Mouse (Mus musculus) limb, embryonic 15.5 days (tissue): ENCODE measurements around the gene Prune1. TPM values are rescaled to one million over a fixed set of nuclear protein-coding genes. Genes with fewer than 3 reads are reported as not detected.

Experiments used
- ATAC-seq: fragments of 200-750 bp; cut with Nextera tagmentation; 2 replicates; pipeline ENCODE4 v1.8.0; 2017; ENCODE audit warnings: low read depth, moderate TSS enrichment; ENCODE audit not compliant: insufficient number of reproducible peaks, low FRiP score, low TSS enrichment
- H3K27ac ChIP-seq: fragments of 300-500 bp; sonication (generic); 2 replicates; pipeline ENCODE4 v1.5.1; 2015; ENCODE audit warnings: moderate library complexity, mild to moderate bottlenecking, inconsistent platforms
- H3K27me3 ChIP-seq: fragments of 300-500 bp; sonication (generic); 2 replicates; pipeline ENCODE4 v1.6.1; 2015; ENCODE audit warnings: inconsistent platforms
- H3K36me3 ChIP-seq: fragments of 300-500 bp; sonication (generic); 2 replicates; pipeline ENCODE4 v1.6.1; 2015; ENCODE audit warnings: inconsistent platforms
- H3K4me1 ChIP-seq: fragments of 300-500 bp; sonication (generic); 2 replicates; pipeline ENCODE4 v1.6.1; 2015; ENCODE audit warnings: inconsistent platforms
- H3K4me2 ChIP-seq: fragments of 300-500 bp; sonication (generic); 2 replicates; pipeline ENCODE4 v1.6.1; 2015; ENCODE audit warnings: mild to moderate bottlenecking, inconsistent platforms
- H3K4me3 ChIP-seq: fragments of 300-500 bp; sonication (generic); 2 replicates; pipeline ENCODE4 v1.5.1; 2015; ENCODE audit warnings: mild to moderate bottlenecking, inconsistent platforms
- H3K9ac ChIP-seq: fragments of 300-500 bp; sonication (generic); 2 replicates; pipeline ENCODE4 v1.6.1; 2015; ENCODE audit warnings: inconsistent platforms
- H3K9me3 ChIP-seq: fragments of 300-500 bp; sonication (generic); 2 replicates; pipeline ENCODE4 v1.6.1; 2016; ENCODE audit warnings: inconsistent platforms
- WGBS: fragments of 180-500 bp; shearing (Covaris S2); methylation state at CpG from one replicate; pipeline ENCODE4 v1.1.7; 2015; 5-methylcytosine and 5-hydroxymethylcytosine counted together
- polyA plus RNA-seq: library from polyadenylated mRNA; unstranded; fragments of >200 nt; fragmentation: Nextera tagmentation; extraction: Ambion mirVana; gene quantifications from 2 replicates; pipeline ENCODE4 v1.2.1, GENCODE M21; 2015

Prune1 gene
- polyA plus RNA-seq, 1 experiment from 2014 or later, result 22.7 TPM

GRCm38 (mm10) chr3:95296103-95296469 lies 14.2 kb upstream of the Prune1 start:
- H3K9ac ChIP-seq, result no peak overlapping the region

GRCm38 (mm10) chr3:95295321-95296102 lies 13.6 kb upstream of the Prune1 start:
- peaks cover 15% of the 10 kb centered on the region; the same call in 1 of the 2 replicates for H3K4me1 ChIP-seq
- no peak overlapping the region for H3K9ac ChIP-seq
- H3K4me2 ChIP-seq, result no peak overlapping the region
- 0 out of 2 replicates have a peak, but pooled peaks have one; percentile 13 for ATAC-seq
- no peak overlapping the region for H3K27ac ChIP-seq
- WGBS, result 66% methylated on average over 11 of the region's 11 CpGs
- no peaks in the 10 kb centered on the region for H3K9me3 ChIP-seq
- H3K36me3 ChIP-seq, result peaks cover 70% of the 10 kb centered on the region
- H3K27me3 ChIP-seq, result no peaks in the 10 kb centered on the region
- H3K4me3 ChIP-seq, result no peak overlapping the region

More at GRCm38 (mm10) chr3:95296103-95296469, 14.2 kb upstream of the Prune1 start:
- no peak overlapping the region for H3K4me3 ChIP-seq
- no peak overlapping the region for H3K27ac ChIP-seq
- H3K9me3 ChIP-seq, result no peaks in the 10 kb centered on the region
- WGBS, result 7% methylated on average over 5 of the region's 5 CpGs
- no peak for ATAC-seq
- H3K36me3 ChIP-seq, result peaks cover 64% of the 10 kb centered on the region
- no peaks in the 10 kb centered on the region for H3K27me3 ChIP-seq
- no peak overlapping the region for H3K4me2 ChIP-seq
- H3K4me1 ChIP-seq, result peaks cover 15% of the 10 kb centered on the region; the same call in 1 of the 2 replicates

- 67% methylated on average over 5 of the region's 5 CpGs for WGBS
- Histone ChIP-seq H3K4me2 (no peak overlapping the region), H3K4me1 (peaks cover 15% of the 10 kb centered on the region; the same call in 1 of the 2 replicates), H3K36me3 (peaks cover 77% of the 10 kb centered on the region), H3K9ac (no peak overlapping the region), H3K9me3 (no peaks in the 10 kb centered on the region), H3K4me3 (no peak overlapping the region), H3K27ac (0 out of 2 replicates have a peak overlapping the region, but pooled peaks have one; percentile 38), H3K27me3 (no peaks in the 10 kb centered on the region)
- ATAC-seq, result no peak
Measured at GRCm38 (mm10) chr3:95294718-95295117, 12.8 kb upstream of the Prune1 start.

- H3K4me3 ChIP-seq, result no peak overlapping the region
- no peak overlapping the region for H3K9ac ChIP-seq
- H3K9me3 ChIP-seq, result no peaks in the 10 kb centered on the region
- no peak for ATAC-seq
- 70% methylated on average over 7 of the region's 7 CpGs for WGBS
- H3K4me2 ChIP-seq, result no peak overlapping the region
- no peaks in the 10 kb centered on the region for H3K27me3 ChIP-seq
- H3K27ac ChIP-seq, result 0 out of 2 replicates have a peak overlapping the region, but pooled peaks have one; percentile 38
- peaks cover 81% of the 10 kb centered on the region for H3K36me3 ChIP-seq
- peaks cover 15% of the 10 kb centered on the region; the same call in 1 of the 2 replicates for H3K4me1 ChIP-seq
Measured at GRCm38 (mm10) chr3:95294316-95294715, 12.4 kb upstream of the Prune1 start.

GRCm38 (mm10) chr3:95293537-95293936 lies 11.7 kb upstream of the Prune1 start:
- Histone ChIP-seq H3K4me1 (peaks cover 15% of the 10 kb centered on the region; the same call in 1 of the 2 replicates), H3K27ac (peak overlapping the region; percentile 22), H3K9ac (no peak overlapping the region), H3K27me3 (no peaks in the 10 kb centered on the region), H3K4me3 (no peak overlapping the region), H3K4me2 (no peak overlapping the region), H3K36me3 (peaks cover 87% of the 10 kb centered on the region), H3K9me3 (no peaks in the 10 kb centered on the region)
- WGBS, result 75% methylated on average over 11 of the region's 11 CpGs
- ATAC-seq, result no peak

GRCm38 (mm10) chr3:95292899-95293298 lies 11.0 kb upstream of the Prune1 start:
- H3K4me3 ChIP-seq, result no peak overlapping the region
- no peak overlapping the region for H3K4me2 ChIP-seq
- H3K27ac ChIP-seq, result peak overlapping the region; percentile 22
- ATAC-seq, result no peak
- H3K9me3 ChIP-seq, result no peaks in the 10 kb centered on the region
- H3K4me1 ChIP-seq, result peaks cover 15% of the 10 kb centered on the region; the same call in 1 of the 2 replicates
- peaks cover 89% of the 10 kb centered on the region for H3K36me3 ChIP-seq
- 95% methylated on average over 2 of the region's 2 CpGs for WGBS
- no peaks in the 10 kb centered on the region for H3K27me3 ChIP-seq
- H3K9ac ChIP-seq, result no peak overlapping the region

GRCm38 (mm10) chr3:95291041-95291440 lies 9.2 kb upstream of the Prune1 start:
- H3K4me2 ChIP-seq, result no peak overlapping the region
- no peak overlapping the region for H3K4me3 ChIP-seq
- H3K27ac ChIP-seq, result no peak overlapping the region
- WGBS, result 81% methylated on average over 4 of the region's 4 CpGs
- H3K9me3 ChIP-seq, result no peaks in the 10 kb centered on the region
- ATAC-seq, result no peak
- no peaks in the 10 kb centered on the region for H3K27me3 ChIP-seq
- H3K36me3 ChIP-seq, result peaks cover 80% of the 10 kb centered on the region
- H3K9ac ChIP-seq, result no peak overlapping the region
- H3K4me1 ChIP-seq, result peaks cover 10% of the 10 kb centered on the region; the same call in 1 of the 2 replicates

- H3K36me3 ChIP-seq, result peaks cover 74% of the 10 kb centered on the region
- no peak overlapping the region for H3K27ac ChIP-seq
- no peak overlapping the region for H3K4me3 ChIP-seq
- no peaks in the 10 kb centered on the region for H3K27me3 ChIP-seq
- H3K4me1 ChIP-seq, result peaks cover 5% of the 10 kb centered on the region
- H3K9me3 ChIP-seq, result no peaks in the 10 kb centered on the region
- 74% methylated on average over 6 of the region's 6 CpGs for WGBS
- ATAC-seq, result no peak
- no peak overlapping the region for H3K9ac ChIP-seq
- H3K4me2 ChIP-seq, result no peak overlapping the region
Measured at GRCm38 (mm10) chr3:95290156-95290555, 8.3 kb upstream of the Prune1 start.

- no peak overlapping the region for H3K9ac ChIP-seq
- H3K4me3 ChIP-seq, result no peak overlapping the region
- peaks cover 67% of the 10 kb centered on the region for H3K36me3 ChIP-seq
- ATAC-seq, result no peak
- WGBS, result 93% methylated on average over 4 of the region's 4 CpGs
- H3K9me3 ChIP-seq, result no peaks in the 10 kb centered on the region
- peaks cover 6% of the 10 kb centered on the region for H3K4me1 ChIP-seq
- no peaks in the 10 kb centered on the region for H3K27me3 ChIP-seq
- H3K27ac ChIP-seq, result no peak overlapping the region
- no peak overlapping the region for H3K4me2 ChIP-seq
Measured at GRCm38 (mm10) chr3:95289419-95289818, 7.5 kb upstream of the Prune1 start.

GRCm38 (mm10) chr3:95287541-95287940 lies 5.7 kb upstream of the Prune1 start:
- H3K9ac ChIP-seq, result no peak overlapping the region
- H3K27ac ChIP-seq, result no peak overlapping the region
- no peaks in the 10 kb centered on the region for H3K9me3 ChIP-seq
- no peak for ATAC-seq
- H3K36me3 ChIP-seq, result peaks cover 50% of the 10 kb centered on the region
- 92% methylated on average over 3 of the region's 3 CpGs for WGBS
- H3K4me3 ChIP-seq, result no peak overlapping the region
- no peaks in the 10 kb centered on the region for H3K27me3 ChIP-seq
- no peak overlapping the region for H3K4me2 ChIP-seq
- H3K4me1 ChIP-seq, result peaks cover 14% of the 10 kb centered on the region

GRCm38 (mm10) chr3:95286510-95286909 lies 4.6 kb upstream of the Prune1 start:
- Histone ChIP-seq H3K36me3 (peaks cover 39% of the 10 kb centered on the region), H3K4me3 (no peak overlapping the region), H3K27ac (no peak overlapping the region), H3K9me3 (no peaks in the 10 kb centered on the region), H3K4me2 (no peak overlapping the region), H3K27me3 (no peaks in the 10 kb centered on the region), H3K9ac (no peak overlapping the region), H3K4me1 (peaks cover 17% of the 10 kb centered on the region)
- ATAC-seq, result no peak
- WGBS, result 85% methylated on average over 7 of the region's 7 CpGs

- Histone ChIP-seq H3K9me3 (no peaks in the 10 kb centered on the region), H3K27ac (no peak overlapping the region), H3K4me1 (peaks cover 17% of the 10 kb centered on the region), H3K9ac (no peak overlapping the region), H3K4me2 (no peak overlapping the region), H3K36me3 (peaks cover 34% of the 10 kb centered on the region), H3K4me3 (no peak overlapping the region), H3K27me3 (no peaks in the 10 kb centered on the region)
- ATAC-seq, result no peak
- 55% methylated on average over 5 of the region's 5 CpGs for WGBS
Measured at GRCm38 (mm10) chr3:95286011-95286410, 4.1 kb upstream of the Prune1 start.
